Mouse (Mus musculus) ovary, postnatal 36 days (tissue): ENCODE measurements around the gene 1700001L19Rik.

Experiments used
- DNase-seq: peaks from one replicate; pipeline ENCODE4 v3.0.0; 2022; ENCODE audit warnings: low spot score, mixed read lengths

The 1700001L19Rik gene

DNA sequence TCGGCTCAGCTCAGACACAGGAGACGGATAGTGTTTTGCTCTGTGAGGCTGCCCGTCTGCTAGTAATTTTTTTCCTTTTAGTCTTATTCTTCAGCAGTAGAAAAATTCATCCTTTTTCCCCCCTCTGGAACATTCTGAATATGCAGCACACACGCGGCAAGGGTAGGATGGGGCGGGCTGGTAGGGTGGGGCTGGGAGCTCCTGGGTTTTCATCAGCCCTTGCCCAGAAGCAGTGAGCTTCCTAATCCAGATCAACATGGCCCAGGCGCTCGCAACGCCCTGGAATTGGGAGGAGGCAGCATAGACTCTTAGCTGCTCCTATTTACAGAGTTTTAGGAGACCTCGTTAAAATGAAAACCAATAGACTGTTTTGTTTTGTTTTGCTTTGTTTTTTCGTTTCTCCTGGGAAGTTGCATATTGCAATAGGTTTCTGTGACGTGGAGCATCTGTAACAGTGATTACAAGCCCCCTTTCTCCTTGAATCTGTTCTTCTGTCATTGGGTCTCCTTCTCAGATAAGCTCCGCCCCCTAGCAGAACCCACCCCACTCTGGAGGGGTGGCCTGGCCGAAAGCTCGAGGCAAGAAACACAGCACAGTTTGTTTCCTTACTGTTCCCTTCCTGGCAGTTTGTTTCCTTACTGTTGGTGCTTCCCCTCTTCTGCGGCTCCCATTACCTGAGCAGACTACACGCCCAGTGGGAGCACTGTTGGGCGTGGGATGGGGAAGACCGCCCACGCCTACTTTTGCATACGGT is 10.6 kb downstream of the 1700001L19Rik start:
- DNase-seq: no peak

DNA sequence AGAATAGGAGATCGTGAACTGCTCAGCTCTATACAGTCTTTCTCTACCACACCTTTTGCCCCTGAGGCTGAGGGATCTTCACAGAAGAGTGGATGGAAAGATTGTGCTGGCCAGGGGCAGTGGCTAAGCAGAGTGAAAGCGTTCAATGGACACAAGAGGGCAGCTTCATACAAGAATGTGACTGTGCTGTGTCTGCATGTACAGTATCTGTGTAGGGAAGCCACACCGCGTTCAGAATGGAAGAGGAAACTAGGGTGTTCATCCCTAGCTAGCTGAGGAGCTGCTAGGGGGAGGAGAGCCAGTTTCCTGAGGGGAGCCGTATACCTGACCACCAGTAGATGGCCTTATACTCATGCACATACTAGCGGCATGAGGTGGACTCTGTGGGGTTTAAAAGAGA is 25.6 kb downstream of the 1700001L19Rik start:
- DNase-seq: no peak

DNA sequence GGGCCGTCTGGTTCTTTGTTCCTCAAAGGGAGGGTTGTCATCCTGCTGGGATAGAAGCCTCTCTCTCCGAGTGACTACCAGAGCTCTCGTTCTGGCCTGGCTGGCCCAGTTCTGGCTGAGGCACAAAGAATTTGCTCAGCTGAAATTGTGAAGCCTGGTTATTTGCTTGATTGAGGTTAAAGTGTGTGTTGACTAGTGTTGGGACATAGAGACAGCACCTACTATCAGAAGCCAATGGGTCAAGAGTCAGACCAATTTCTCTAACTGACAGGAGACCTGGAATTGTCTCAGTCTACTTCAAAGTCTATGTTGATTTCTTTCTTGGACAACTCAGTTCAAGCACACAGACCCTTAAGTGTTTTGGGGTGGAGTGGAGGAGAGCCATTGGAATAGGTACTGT is 29.8 kb downstream of the 1700001L19Rik start:
- DNase-seq: no peak

DNA sequence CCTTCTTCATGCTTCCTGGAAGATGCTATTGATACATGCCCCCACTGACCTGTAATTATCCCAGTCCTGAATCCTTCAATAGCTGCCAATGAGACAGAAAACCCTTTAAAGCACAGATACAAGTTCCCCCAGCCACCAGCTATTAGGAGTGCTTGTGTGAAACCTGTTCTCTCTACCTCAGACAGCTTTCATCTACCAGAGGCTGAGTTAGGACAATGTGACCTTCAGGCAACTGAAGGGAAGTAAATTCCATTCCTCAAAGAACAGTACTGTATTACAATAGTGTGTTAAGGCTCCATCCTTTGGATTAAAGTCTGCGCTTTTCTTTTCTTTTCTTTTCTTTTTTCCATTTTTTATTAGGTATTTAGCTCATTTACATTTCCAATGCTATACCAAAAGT is 45.6 kb downstream of the 1700001L19Rik start:
- DNase-seq: no peak
